Mouse (Mus musculus) ES-Bruce4 (cell line): Measurements from ENCODE around the gene Ski. TPM values are rescaled to one million over a fixed set of nuclear protein-coding genes. Genes with fewer than 3 reads are reported as not detected.

Experiments used
- H3K27ac ChIP-seq: 2 replicates; pipeline ENCODE4 v1.5.1; 2012; ENCODE audit warnings: low read length, inconsistent platforms; ENCODE audit not compliant: insufficient read depth
- H3K27me3 ChIP-seq: 2 replicates; pipeline ENCODE4 v1.6.1; 2012; ENCODE audit warnings: mild to moderate bottlenecking, low read length, inconsistent platforms; ENCODE audit not compliant: control insufficient read depth, poor library complexity, insufficient read depth, severe bottlenecking
- H3K36me3 ChIP-seq: 2 replicates; pipeline ENCODE4 v1.6.1; 2012; ENCODE audit warnings: inconsistent platforms, mild to moderate bottlenecking, low read length, moderate library complexity; ENCODE audit not compliant: control insufficient read depth, poor library complexity, insufficient read depth, severe bottlenecking
- H3K4me1 ChIP-seq: one replicate; pipeline ENCODE4 v1.8.1; 2011; ENCODE audit warnings: low read length; ENCODE audit not compliant: control insufficient read depth, insufficient read depth
- H3K4me3 ChIP-seq: 2 replicates; pipeline ENCODE4 v1.5.1; 2011; ENCODE audit warnings: low read depth, mild to moderate bottlenecking, low read length
- H3K9ac ChIP-seq: 2 replicates; pipeline ENCODE4 v1.6.1; 2012; ENCODE audit warnings: low read depth, mild to moderate bottlenecking, inconsistent platforms; ENCODE audit not compliant: poor library complexity, severe bottlenecking
- H3K9me3 ChIP-seq: replicated peaks from 2 replicates; pipeline ENCODE4 v1.6.1; 2012; ENCODE audit warnings: mild to moderate bottlenecking, low read length, inconsistent platforms; ENCODE audit not compliant: control insufficient read depth, poor library complexity, insufficient read depth, severe bottlenecking
- CTCF ChIP-seq: IDR thresholded peaks from one replicate; pipeline ENCODE4 v1.8.1; 2011; ENCODE audit warnings: low read depth, low read length
- EP300 ChIP-seq: IDR thresholded peaks from 2 replicates; pipeline ENCODE4 v1.6.1; 2011; ENCODE audit warnings: low read depth, low read length; ENCODE audit not compliant: insufficient read depth
- POLR2A ChIP-seq: IDR thresholded peaks from one replicate; pipeline ENCODE4 v1.8.1; 2011; ENCODE audit warnings: low read length; ENCODE audit not compliant: insufficient read depth
- polyA plus RNA-seq: library from polyadenylated mRNA; stranded (reverse); fragments of >200 nt; gene quantifications from 2 replicates; pipeline ENCODE4 v1.2.4, GENCODE M21; 2011; ENCODE audit warnings: low read depth; ENCODE audit not compliant: missing spikeins, insufficient read depth, insufficient read length

Ski gene
- polyA plus RNA-seq, 1 experiment: 67.2 TPM

DNA sequence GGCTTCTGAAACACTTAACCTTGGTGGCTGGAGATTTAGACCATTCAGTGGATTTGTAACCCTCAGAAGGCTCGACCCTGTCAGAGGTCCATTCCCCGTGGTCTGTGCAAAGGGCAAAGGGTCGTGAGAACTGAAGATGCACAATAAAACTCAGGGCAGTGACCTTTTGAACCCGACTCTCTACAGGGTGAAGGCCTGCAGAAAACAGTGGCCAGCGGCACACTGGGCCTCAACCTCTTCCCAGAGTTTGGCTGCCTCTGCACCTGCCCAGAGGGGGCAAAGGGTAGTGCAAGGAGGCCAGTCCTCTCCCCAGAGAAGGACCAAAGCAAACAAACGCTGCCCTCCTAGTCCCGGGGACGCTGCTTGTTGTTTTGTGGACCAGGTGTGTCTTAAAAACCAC is 34.1 kb downstream of the Ski start:
- peaks cover 29% of the 10 kb centered on the region for H3K4me1 ChIP-seq
- H3K9me3 ChIP-seq: no peaks in the 10 kb centered on the region
- no peaks in the 10 kb centered on the region for H3K36me3 ChIP-seq
- no peak for TF ChIP-seq POLR2A
- TF ChIP-seq CTCF: no peak
- TF ChIP-seq EP300: peak; percentile 83
- H3K4me3 ChIP-seq: no peak overlapping the region
- H3K9ac ChIP-seq: peak overlapping the region; percentile 5; the same call in 1 of the 2 replicates
- peak overlapping the region; percentile 34 for H3K27ac ChIP-seq
- no peaks in the 10 kb centered on the region for H3K27me3 ChIP-seq

DNA sequence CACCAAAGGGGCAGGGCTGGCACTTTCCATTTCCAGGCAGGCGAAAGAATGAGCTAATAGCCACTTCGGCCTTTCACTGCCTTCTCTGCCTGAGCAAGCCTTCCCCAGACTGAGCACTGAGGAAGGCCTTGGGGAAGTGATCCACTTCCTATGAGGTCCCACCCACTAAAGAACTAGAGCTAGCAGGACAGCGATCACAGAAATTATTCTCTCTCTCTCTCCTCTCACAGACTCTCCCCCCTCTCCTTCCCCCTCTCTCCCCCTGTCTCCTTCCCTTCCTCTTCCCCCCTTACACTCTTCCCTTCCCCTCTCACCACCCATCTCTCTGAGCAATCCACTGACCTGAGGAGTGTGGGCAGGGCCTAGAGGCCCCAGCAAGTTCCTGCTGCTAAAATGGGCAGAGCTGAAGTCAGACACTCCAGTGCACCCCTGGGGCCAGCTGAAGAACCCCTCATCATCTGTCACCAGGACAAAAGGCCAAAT is 35.2 kb downstream of the Ski start:
- H3K27ac ChIP-seq: peak overlapping the region; percentile 34
- no peaks in the 10 kb centered on the region for H3K9me3 ChIP-seq
- no peak for TF ChIP-seq CTCF
- no peak for TF ChIP-seq EP300
- no peak for TF ChIP-seq POLR2A
- H3K27me3 ChIP-seq: no peaks in the 10 kb centered on the region
- H3K4me3 ChIP-seq: no peak overlapping the region
- H3K9ac ChIP-seq: no peak overlapping the region
- no peaks in the 10 kb centered on the region for H3K36me3 ChIP-seq
- H3K4me1 ChIP-seq: peaks cover 23% of the 10 kb centered on the region

GRCm38 (mm10) chr4:155185845-155186244 is 36.5 kb downstream of the Ski start:
- Histone ChIP-seq H3K27ac (no peak overlapping the region), H3K4me3 (no peak overlapping the region), H3K9ac (no peak overlapping the region), H3K9me3 (no peaks in the 10 kb centered on the region), H3K27me3 (no peaks in the 10 kb centered on the region), H3K4me1 (peaks cover 19% of the 10 kb centered on the region), H3K36me3 (no peaks in the 10 kb centered on the region)
- TF ChIP-seq EP300: no peak

GRCm38 (mm10) chr4:155184248-155185070 is 37.9 kb downstream of the Ski start:
- Histone ChIP-seq H3K36me3 (no peaks in the 10 kb centered on the region), H3K9me3 (no peaks in the 10 kb centered on the region), H3K4me3 (no peak overlapping the region), H3K27me3 (no peaks in the 10 kb centered on the region), H3K27ac (no peak overlapping the region), H3K4me1 (peaks cover 21% of the 10 kb centered on the region), H3K9ac (no peak overlapping the region)
- TF ChIP-seq POLR2A (no peak), EP300 (no peak), CTCF (no peak)

DNA sequence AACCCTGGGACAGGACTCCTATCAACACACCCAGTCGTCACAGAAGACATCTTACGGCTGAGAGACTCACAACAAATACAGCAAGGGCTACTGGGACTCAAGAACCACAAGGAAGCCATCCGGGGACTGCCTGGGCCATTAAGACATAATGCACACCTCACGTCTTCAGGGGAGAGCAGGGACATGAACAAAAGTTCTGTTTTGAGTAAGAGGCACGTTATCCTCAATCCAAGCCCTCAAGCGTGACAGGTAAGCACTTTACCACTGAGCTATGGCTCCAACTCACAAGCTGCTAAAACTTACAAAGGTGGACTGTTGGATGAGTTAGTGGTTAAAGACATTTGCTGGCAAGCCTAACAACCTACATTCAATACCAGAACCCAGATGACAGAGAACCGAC is 39.2 kb downstream of the Ski start:
- no peak overlapping the region for H3K4me3 ChIP-seq
- no peak for TF ChIP-seq EP300
- TF ChIP-seq POLR2A: no peak
- TF ChIP-seq CTCF: no peak
- H3K9ac ChIP-seq: no peak overlapping the region
- H3K4me1 ChIP-seq: peaks cover 19% of the 10 kb centered on the region
- H3K27me3 ChIP-seq: no peaks in the 10 kb centered on the region
- H3K27ac ChIP-seq: no peak overlapping the region
- no peaks in the 10 kb centered on the region for H3K36me3 ChIP-seq
- H3K9me3 ChIP-seq: no peaks in the 10 kb centered on the region

DNA sequence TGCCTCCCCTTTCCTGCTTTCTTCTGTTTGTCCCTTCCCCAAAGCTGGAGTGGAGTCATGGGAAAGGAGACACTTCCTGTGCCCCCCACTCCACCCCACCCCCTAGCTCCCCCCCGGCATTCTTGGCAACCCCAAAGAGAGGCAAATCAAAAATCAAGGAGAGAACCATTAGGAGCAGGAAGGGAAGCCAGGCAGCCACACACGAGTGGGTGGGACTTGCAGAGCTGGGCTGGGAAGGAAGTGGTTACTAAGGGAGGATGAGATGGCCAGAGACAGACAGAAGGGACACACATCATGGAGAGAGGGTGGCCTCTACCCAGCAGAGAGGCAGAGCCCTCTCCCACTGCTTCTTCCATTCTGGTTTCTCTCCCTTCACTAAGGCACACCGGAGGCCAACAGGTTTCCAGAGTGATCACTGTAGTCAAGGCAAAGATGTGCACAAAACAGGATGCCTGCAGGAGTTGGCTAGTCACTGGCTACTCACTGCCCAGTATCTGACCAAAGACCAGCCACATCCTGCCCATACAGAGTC is 43.3 kb downstream of the Ski start:
- no peaks in the 10 kb centered on the region for H3K27me3 ChIP-seq
- H3K27ac ChIP-seq: peak overlapping the region; percentile 28
- H3K36me3 ChIP-seq: no peaks in the 10 kb centered on the region
- TF ChIP-seq CTCF: no peak
- TF ChIP-seq EP300: no peak
- no peak for TF ChIP-seq POLR2A
- no peaks in the 10 kb centered on the region for H3K9me3 ChIP-seq
- H3K9ac ChIP-seq: no peak overlapping the region
- H3K4me3 ChIP-seq: no peak overlapping the region
- H3K4me1 ChIP-seq: peaks cover 28% of the 10 kb centered on the region
